Mouse (Mus musculus) heart, embryonic 13.5 days (tissue): Measurements from ENCODE around the gene Csk. TPM values are rescaled to one million over a fixed set of nuclear protein-coding genes. Genes with fewer than 3 reads are reported as not detected.

Source experiments
- ATAC-seq: fragments of 200-750 bp; cut with Nextera tagmentation; 2 replicates; pipeline ENCODE4 v1.8.0; 2017; ENCODE audit warnings: moderate TSS enrichment; ENCODE audit not compliant: insufficient number of reproducible peaks, low FRiP score, low TSS enrichment; ENCODE audit errors: extremely low read depth
- H3K27ac ChIP-seq: fragments of 300-500 bp; sonication (generic); replicated peaks from 2 replicates; pipeline ENCODE4 v1.5.1; 2015; ENCODE audit warnings: moderate library complexity, mild to moderate bottlenecking, inconsistent platforms
- H3K27me3 ChIP-seq: fragments of 300-500 bp; sonication (generic); replicated peaks from 2 replicates; pipeline ENCODE4 v1.6.1; 2015; ENCODE audit warnings: mild to moderate bottlenecking, inconsistent platforms
- H3K36me3 ChIP-seq: fragments of 300-500 bp; sonication (generic); 2 replicates; pipeline ENCODE4 v1.6.1; 2015; ENCODE audit warnings: mild to moderate bottlenecking, inconsistent platforms
- H3K4me1 ChIP-seq: fragments of 300-500 bp; sonication (generic); 2 replicates; pipeline ENCODE4 v1.6.1; 2015; ENCODE audit warnings: inconsistent platforms
- H3K4me2 ChIP-seq: fragments of 300-500 bp; sonication (generic); 2 replicates; pipeline ENCODE4 v1.6.1; 2015; ENCODE audit warnings: inconsistent platforms, mild to moderate bottlenecking, moderate library complexity
- H3K4me3 ChIP-seq: fragments of 300-500 bp; sonication (generic); 2 replicates; pipeline ENCODE4 v1.5.1; 2015; ENCODE audit warnings: moderate library complexity, mild to moderate bottlenecking, inconsistent platforms
- H3K9ac ChIP-seq: fragments of 300-500 bp; sonication (generic); 2 replicates; pipeline ENCODE4 v1.6.1; 2015; ENCODE audit warnings: inconsistent platforms, mild to moderate bottlenecking, moderate library complexity
- H3K9me3 ChIP-seq: fragments of 300-500 bp; sonication (generic); 2 replicates; pipeline ENCODE4 v1.6.1; 2016; ENCODE audit warnings: inconsistent platforms
- WGBS: fragments of 180-500 bp; shearing (Covaris S2); methylation state at CpG from one replicate; pipeline ENCODE4 v1.1.7; 2015; ENCODE audit warnings: mixed read lengths; 5-methylcytosine and 5-hydroxymethylcytosine counted together
- polyA plus RNA-seq: library from polyadenylated mRNA; unstranded; fragments of >200 nt; fragmentation: Nextera tagmentation; extraction: Ambion mirVana; gene quantifications from 2 replicates; pipeline ENCODE4 v1.2.1, GENCODE M21; 2015

Csk gene
- polyA plus RNA-seq, 1 experiment from 2014 or later: 16.3 TPM

DNA sequence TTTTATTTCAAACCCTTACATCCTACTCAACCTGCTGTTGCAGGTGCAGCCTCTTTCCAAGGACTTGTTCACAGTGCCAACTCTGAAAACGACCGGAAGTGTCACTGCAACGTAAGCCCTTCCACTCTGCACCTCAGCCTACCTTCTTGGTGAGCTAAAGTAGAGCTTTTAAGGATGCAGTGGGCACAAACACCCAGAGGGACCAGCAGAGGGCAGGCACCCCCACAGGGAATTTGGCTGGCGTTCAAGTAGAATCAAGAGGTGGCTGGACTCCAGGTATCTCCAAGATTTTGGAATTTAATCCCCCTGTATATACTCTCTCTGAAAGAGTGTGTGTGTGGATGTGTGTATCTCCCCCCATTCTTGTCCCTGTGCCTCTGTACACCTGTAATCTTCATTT is 4.4 kb upstream of the Csk start:
- H3K9ac ChIP-seq: no peak overlapping the region
- peaks cover 25% of the 10 kb centered on the region for H3K27me3 ChIP-seq
- no peak overlapping the region for H3K4me2 ChIP-seq
- H3K9me3 ChIP-seq: no peaks in the 10 kb centered on the region
- H3K4me3 ChIP-seq: no peak overlapping the region
- H3K4me1 ChIP-seq: peaks cover 4% of the 10 kb centered on the region
- no peaks in the 10 kb centered on the region for H3K36me3 ChIP-seq
- 55% methylated on average over 4 of the region's 4 CpGs for whole genome bisulfite sequencing
- no peak for ATAC-seq
- H3K27ac ChIP-seq: no peak overlapping the region

DNA sequence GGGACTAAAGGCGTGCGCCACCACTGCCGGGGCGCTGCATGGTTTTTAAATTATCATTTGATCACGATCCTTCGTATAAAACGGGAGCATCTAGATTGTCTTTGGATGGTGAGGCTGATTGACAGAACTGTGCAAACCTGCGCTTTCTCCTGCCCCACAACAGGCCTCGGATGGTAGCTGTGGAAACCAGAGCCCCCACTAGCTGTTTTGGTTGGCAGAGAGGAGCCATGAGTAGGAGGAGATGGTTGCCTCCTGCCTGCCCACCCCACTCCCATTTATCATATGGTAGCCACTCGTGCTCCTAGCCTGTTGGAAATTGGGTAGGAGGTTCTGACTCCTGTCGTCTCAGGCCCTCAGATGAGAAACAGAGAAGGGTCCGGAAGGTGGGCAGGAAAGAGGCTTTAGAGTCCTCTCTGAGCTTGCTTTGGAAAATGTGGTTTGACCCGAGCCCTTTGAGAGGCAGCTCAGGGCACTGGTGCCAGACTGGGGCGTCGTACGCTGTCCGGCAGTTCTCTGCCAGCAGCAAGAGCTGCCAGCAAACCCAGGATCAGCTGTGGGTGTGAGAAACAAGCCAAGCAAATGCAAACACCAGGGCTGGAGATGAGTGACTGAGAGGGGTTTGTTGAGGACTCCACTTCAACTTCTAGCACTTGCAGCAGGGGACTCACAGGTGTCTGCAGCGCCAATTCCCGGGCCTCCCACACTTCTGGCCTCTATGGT is 3.4 kb upstream of the Csk start:
- Histone ChIP-seq H3K36me3 (no peaks in the 10 kb centered on the region), H3K9me3 (no peaks in the 10 kb centered on the region), H3K4me1 (peaks cover 4% of the 10 kb centered on the region), H3K27me3 (peaks cover 32% of the 10 kb centered on the region), H3K4me2 (no peak overlapping the region), H3K9ac (no peak overlapping the region), H3K27ac (no peak overlapping the region), H3K4me3 (no peak overlapping the region)
- 74% methylated on average over 19 of the region's 19 CpGs for WGBS
- no peak for ATAC-seq

DNA sequence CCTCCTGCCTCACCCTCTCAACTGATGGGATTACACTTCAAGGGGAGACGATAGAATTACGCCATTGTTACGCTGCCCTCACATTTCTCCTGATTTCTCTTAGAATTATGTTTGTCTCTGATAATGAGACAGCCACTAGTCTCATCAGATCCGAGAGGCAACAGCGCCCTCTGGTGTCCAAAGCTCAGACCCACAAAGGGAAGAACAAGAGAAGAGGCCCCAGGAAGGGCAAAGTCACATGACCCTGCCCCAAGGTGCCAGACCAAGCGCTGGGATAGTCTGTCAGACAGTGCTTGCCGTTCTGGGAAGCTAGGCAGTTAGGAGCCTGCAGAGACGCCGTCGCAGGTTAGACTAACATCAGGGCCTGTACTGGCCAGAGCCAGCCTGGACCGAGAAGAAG is 2.3 kb upstream of the Csk start:
- H3K4me2 ChIP-seq: peak overlapping the region; percentile 66
- H3K4me3 ChIP-seq: peak overlapping the region; percentile 30
- 3% methylated on average over 11 of the region's 11 CpGs for whole genome bisulfite sequencing
- H3K4me1 ChIP-seq: peaks cover 8% of the 10 kb centered on the region
- H3K9ac ChIP-seq: peak overlapping the region; percentile 77
- H3K9me3 ChIP-seq: no peaks in the 10 kb centered on the region
- no peak overlapping the region for H3K27ac ChIP-seq
- peak; percentile 81; the same call in 1 of the 2 replicates for ATAC-seq
- H3K36me3 ChIP-seq: no peaks in the 10 kb centered on the region
- peaks cover 32% of the 10 kb centered on the region for H3K27me3 ChIP-seq

DNA sequence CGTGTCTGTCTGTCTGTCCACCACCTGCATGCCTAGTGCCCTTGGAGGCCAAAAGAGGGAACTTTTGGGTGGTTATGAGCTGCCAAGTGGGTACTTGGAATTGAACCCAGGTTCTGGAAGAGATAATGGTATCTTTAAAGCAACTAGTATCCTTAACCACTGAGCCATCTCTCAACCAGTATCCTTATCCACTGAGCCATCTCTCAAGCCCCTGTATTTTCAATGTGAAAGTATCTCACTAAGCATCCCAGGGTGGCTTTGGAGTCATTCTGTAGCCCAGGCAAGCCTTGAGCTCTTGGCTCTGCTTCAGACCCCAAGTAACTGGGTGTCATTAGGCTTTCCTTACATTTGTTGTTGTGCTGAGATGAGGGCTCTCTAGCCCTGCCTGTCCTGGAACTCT is 1.5 kb upstream of the Csk start:
- WGBS: 91% methylated on average over 1 of the region's 1 CpGs
- Histone ChIP-seq H3K4me3 (no peak overlapping the region), H3K9me3 (no peaks in the 10 kb centered on the region), H3K4me1 (peaks cover 10% of the 10 kb centered on the region), H3K36me3 (no peaks in the 10 kb centered on the region), H3K4me2 (no peak overlapping the region), H3K27ac (no peak overlapping the region), H3K9ac (no peak overlapping the region), H3K27me3 (peaks cover 32% of the 10 kb centered on the region)
- ATAC-seq: no peak

DNA sequence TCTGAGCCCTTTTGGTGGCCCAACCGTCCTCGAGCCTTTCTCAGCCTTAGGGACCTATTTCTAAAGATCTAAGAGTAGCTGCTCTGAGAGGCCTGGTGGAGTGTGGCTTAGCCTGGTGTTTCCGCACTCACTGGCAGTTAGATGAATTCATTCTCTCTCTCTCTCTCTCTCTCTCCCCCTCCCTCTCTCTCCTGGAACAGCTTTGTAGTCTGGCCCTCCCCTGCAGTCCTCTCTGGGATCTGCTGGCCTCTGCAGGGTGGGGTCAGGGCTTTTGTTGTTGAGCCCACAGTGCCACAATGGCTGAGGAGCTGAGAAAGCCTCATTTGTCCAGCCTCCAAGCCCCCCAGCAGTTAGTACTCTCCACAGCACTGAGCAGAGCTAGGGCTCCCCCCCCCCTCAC is 576 bp downstream of the Csk start:
- Histone ChIP-seq H3K27me3 (peaks cover 32% of the 10 kb centered on the region), H3K4me1 (peaks cover 10% of the 10 kb centered on the region), H3K27ac (no peak overlapping the region), H3K4me2 (no peak overlapping the region), H3K36me3 (no peaks in the 10 kb centered on the region), H3K9ac (peak overlapping the region; percentile 37; the same call in 1 of the 2 replicates), H3K4me3 (no peak overlapping the region), H3K9me3 (no peaks in the 10 kb centered on the region)
- ATAC-seq: no peak
- WGBS: 57% methylated on average over 3 of the region's 3 CpGs

DNA sequence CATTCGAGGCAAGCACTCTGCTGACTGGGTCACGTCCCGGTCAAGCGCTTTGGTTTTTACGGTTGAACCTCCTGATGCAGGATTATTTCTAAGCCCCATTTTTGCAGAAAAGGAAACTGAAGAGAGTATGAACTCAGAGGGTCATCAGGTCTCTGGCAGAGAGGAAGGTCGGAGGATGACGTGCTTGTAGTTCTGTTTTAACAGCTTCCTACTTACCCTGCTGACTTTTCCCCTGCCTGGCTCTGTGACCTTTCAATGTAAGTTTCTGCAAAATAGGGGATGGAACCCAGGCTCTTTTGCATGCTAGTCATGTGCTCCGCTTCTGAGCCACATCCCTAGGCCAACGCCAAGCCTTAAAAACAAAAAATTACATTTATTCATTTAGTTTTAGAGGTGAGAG is 1.1 kb downstream of the Csk start:
- Histone ChIP-seq H3K9me3 (no peaks in the 10 kb centered on the region), H3K4me2 (no peak overlapping the region), H3K4me1 (peaks cover 10% of the 10 kb centered on the region), H3K36me3 (no peaks in the 10 kb centered on the region), H3K27me3 (peaks cover 32% of the 10 kb centered on the region), H3K4me3 (no peak overlapping the region), H3K9ac (no peak overlapping the region), H3K27ac (no peak overlapping the region)
- no peak for ATAC-seq
- WGBS: 77% methylated on average over 9 of the region's 9 CpGs

DNA sequence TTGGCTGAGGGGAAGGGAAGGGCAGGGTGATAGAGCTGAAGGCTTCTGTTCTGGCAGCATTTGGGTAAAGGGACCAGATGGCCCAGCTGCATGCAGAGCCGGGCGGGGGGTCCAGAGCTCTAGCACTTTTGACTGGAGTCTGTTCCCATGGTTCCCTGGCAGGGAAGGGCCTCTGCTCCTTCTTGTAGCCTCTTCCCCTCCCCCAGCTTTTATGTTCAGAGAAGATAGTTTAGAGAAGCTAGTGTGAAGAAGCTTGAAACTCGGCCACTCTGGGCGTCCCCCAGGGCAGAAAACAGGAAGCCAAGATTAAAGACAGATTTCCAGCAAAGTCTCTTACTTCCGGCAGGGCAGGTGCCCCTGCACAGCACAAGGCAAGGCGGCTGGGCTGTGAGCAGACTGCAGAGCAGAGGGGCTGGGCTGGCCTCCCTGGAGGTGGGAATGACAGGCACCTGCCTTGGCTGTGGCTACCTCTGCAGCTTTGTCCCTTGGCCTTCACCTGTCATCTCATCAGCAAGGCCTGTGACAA is 2.6 kb downstream of the Csk start:
- H3K9ac ChIP-seq: 0 out of 2 replicates have a peak overlapping the region, but pooled peaks have one; percentile 33
- ATAC-seq: no peak
- no peak overlapping the region for H3K4me3 ChIP-seq
- H3K27ac ChIP-seq: no peak overlapping the region
- 24% methylated on average over 6 of the region's 6 CpGs for WGBS
- H3K36me3 ChIP-seq: no peaks in the 10 kb centered on the region
- H3K9me3 ChIP-seq: no peaks in the 10 kb centered on the region
- no peak overlapping the region for H3K4me2 ChIP-seq
- H3K27me3 ChIP-seq: peaks cover 32% of the 10 kb centered on the region
- H3K4me1 ChIP-seq: peaks cover 8% of the 10 kb centered on the region

DNA sequence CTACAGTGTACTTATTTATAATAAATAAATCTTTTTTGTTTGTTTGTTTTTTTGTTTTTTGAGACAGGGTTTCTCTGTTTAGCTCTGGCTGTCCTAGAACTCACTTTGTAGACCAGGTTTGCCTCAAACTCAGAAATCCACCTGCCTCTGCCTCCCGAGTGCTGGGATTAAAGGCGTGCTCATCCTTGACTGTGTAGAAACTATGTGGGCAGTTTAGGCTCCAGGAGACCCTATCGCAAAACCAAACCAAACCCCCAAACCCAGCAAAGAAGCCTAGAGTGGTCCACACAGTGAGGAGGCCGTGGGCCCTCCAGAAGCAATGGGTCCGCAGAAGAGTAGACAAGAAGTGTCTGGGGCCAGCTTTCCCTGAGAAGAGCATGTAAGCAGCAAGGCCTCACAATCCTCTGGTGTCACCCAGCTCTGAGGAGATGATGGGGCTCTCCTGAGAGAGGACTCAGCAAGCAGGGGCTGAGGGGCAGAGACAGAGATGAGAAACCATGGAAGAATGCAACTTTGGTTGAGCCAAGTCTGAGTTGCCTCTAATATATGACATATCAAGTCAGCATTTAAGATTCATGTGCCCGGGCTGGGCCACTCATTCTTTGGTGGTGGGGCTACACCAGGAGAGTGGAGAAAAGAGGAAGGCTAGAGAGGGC is 3.2 kb downstream of the Csk start:
- Histone ChIP-seq H3K4me1 (peaks cover 10% of the 10 kb centered on the region; the same call in 1 of the 2 replicates), H3K4me2 (no peak overlapping the region), H3K9ac (0 out of 2 replicates have a peak overlapping the region, but pooled peaks have one; percentile 33), H3K27me3 (peaks cover 31% of the 10 kb centered on the region), H3K27ac (no peak overlapping the region), H3K9me3 (no peaks in the 10 kb centered on the region), H3K36me3 (no peaks in the 10 kb centered on the region), H3K4me3 (no peak overlapping the region)
- 78% methylated on average over 6 of the region's 6 CpGs for WGBS
- ATAC-seq: no peak

DNA sequence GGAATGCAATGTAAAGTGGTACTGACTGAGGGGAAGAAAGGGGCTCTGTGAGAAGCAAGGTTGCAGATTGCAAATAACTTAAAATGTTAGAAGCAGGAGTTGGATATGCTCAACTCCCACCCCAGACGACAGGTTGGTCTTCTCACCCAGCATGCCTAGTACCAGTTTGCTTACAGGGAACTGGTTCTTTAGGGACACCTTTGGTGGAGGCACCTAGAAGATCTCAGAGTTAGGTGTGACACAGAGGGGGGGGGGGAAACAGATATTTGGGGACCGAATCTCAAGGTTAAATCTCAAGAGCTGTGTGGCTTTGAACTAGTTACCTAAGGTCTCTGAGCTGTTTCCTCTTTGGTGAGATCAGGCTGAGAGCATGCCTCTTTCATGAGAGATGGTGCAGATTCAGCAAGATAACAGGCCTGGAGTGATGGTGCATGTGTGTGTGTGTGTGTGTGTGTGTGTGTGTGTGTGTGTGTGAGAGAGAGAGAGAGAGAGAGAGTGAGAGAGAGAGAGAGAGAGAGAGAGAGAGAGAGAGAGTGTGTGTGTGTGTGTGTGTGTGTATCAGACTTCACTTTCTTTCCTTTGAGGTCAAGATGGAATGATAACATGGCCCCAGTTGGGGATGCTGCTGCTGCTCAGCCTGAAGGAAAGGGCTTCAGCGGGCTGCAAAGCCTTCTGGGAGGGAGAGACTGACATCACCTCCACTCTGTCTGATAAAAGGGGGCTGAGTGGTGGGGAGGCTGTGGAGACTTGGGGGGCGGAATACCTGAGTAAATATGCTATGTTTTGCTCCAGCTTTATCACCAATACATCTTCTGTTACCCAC is 5.9 kb downstream of the Csk start:
- Histone ChIP-seq H3K4me2 (no peak overlapping the region), H3K27me3 (peaks cover 4% of the 10 kb centered on the region; the same call in 1 of the 2 replicates), H3K36me3 (0 out of 2 replicates have a peak, but pooled peaks cover 4% of the 10 kb centered on the region), H3K4me1 (peaks cover 31% of the 10 kb centered on the region), H3K9me3 (no peaks in the 10 kb centered on the region), H3K4me3 (no peak overlapping the region), H3K9ac (no peak overlapping the region), H3K27ac (no peak overlapping the region)
- ATAC-seq: no peak
- 56% methylated on average over 4 of the region's 4 CpGs for WGBS

DNA sequence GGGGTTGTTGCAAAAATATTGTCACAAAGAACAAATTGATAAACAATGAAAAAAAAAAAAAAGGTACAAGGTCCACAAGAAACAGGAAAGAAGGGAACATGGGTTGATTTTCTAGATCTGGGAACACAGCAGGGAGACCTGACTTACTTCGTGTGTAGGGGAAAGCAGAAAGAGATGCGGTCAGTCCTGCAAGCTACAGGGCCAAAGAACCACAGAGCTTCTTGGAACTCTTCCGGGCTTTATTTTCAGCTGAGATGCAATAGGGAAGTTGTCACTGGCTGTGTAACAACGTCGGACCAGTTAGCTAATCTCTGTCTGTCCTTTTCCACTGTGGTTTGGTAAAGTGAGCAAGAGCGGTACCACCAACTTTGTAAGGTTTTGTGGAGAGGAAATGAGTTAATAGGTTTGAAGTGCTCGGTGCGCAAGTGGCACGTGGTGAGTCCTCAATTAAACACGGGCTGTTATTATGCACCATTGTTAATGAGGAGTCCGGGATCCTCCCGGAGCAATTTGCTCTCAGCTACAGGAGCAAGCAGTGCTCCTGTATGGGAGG is 6.8 kb downstream of the Csk start:
- Histone ChIP-seq H3K4me1 (peaks cover 40% of the 10 kb centered on the region), H3K4me2 (no peak overlapping the region), H3K27me3 (no peaks in the 10 kb centered on the region), H3K36me3 (peaks cover 11% of the 10 kb centered on the region), H3K4me3 (no peak overlapping the region), H3K27ac (no peak overlapping the region), H3K9me3 (no peaks in the 10 kb centered on the region), H3K9ac (no peak overlapping the region)
- no peak for ATAC-seq
- 70% methylated on average over 12 of the region's 12 CpGs for WGBS
